Mouse (Mus musculus) hindbrain, postnatal 0 days (tissue): ENCODE data around the gene Arsg. TPM values are rescaled to one million over a fixed set of nuclear protein-coding genes. Genes with fewer than 3 reads are reported as not detected.
"Not testable (repeated sequence)": the region's sequence is repeated elsewhere in the genome, so short reads cannot be mapped to it uniquely, and the experiment has no call there.

ENCODE experiments used
- ATAC-seq: fragments of 200-750 bp; cut with Nextera tagmentation; 2 replicates; pipeline ENCODE4 v1.8.0; 2017; ENCODE audit warnings: mild to moderate bottlenecking, moderate TSS enrichment, moderate library complexity
- DNase-seq: peaks from one replicate; pipeline ENCODE4 v3.0.0-alpha.2; 2015; ENCODE audit warnings: low spot score
- H3K27ac ChIP-seq: fragments of 300-500 bp; sonication (generic); 2 replicates; pipeline ENCODE4 v1.5.1; 2014; ENCODE audit warnings: mild to moderate bottlenecking
- H3K27me3 ChIP-seq: fragments of 300-500 bp; sonication (generic); 2 replicates; pipeline ENCODE4 v1.6.1; 2014; ENCODE audit warnings: low read length, mixed read lengths; ENCODE audit not compliant: insufficient read depth
- H3K36me3 ChIP-seq: fragments of 300-500 bp; sonication (generic); 2 replicates; pipeline ENCODE4 v1.6.1; 2014; ENCODE audit warnings: low read length, mixed read lengths; ENCODE audit not compliant: insufficient read depth
- H3K4me1 ChIP-seq: fragments of 300-500 bp; sonication (generic); 2 replicates; pipeline ENCODE4 v1.6.1; 2014; ENCODE audit warnings: antibody characterized with exemption, low read length, mixed read lengths; ENCODE audit not compliant: insufficient read depth
- H3K4me2 ChIP-seq: fragments of 300-500 bp; sonication (generic); 2 replicates; pipeline ENCODE4 v1.6.1; 2014; ENCODE audit warnings: low read depth, mild to moderate bottlenecking, low read length, moderate library complexity, mixed read lengths
- H3K4me3 ChIP-seq: fragments of 300-500 bp; sonication (generic); 2 replicates; pipeline ENCODE4 v1.5.1; 2014; ENCODE audit warnings: low read length
- H3K9ac ChIP-seq: fragments of 300-500 bp; sonication (generic); replicated peaks from 2 replicates; pipeline ENCODE4 v1.6.1; 2014; ENCODE audit warnings: mild to moderate bottlenecking, low read length, moderate library complexity, mixed read lengths
- H3K9me3 ChIP-seq: fragments of 300-500 bp; sonication (generic); 2 replicates; pipeline ENCODE4 v1.6.1; 2016; ENCODE audit warnings: low read length, mixed read lengths
- CTCF ChIP-seq: IDR thresholded peaks from 2 replicates; pipeline ENCODE4 v1.5.1; 2016; ENCODE audit warnings: antibody characterized with exemption, control low read depth, low read depth
- WGBS: fragments of 180-500 bp; shearing (Covaris S2); extraction: QIAGEN DNeasy Blood & Tissue Kit; methylation state at CpG from one replicate; pipeline ENCODE4 v1.1.7; 2014; 5-methylcytosine and 5-hydroxymethylcytosine counted together
- polyA plus RNA-seq: library from polyadenylated mRNA; unstranded; fragments of >200 nt; fragmentation: Nextera tagmentation; extraction: Ambion mirVana; gene quantifications from 2 replicates; pipeline ENCODE4 v1.2.1, GENCODE M21; 2015
- total RNA-seq: library from RNA; depleted of rRNA; stranded (reverse); fragments of >200 nt; gene quantifications from 2 replicates; pipeline ENCODE4 v1.2.3, GENCODE M21; 2014

The Arsg gene
- total and polyA plus RNA-seq, 2 experiments from 2014 or later = 10.3 to 10.4 TPM

- no peaks in the 10 kb centered on the region for H3K27me3 ChIP-seq
- H3K4me2 ChIP-seq = peak within 1 kb of the TSS; percentile 83
- no peaks in the 10 kb centered on the region; the same call in 1 of the 2 replicates for H3K4me1 ChIP-seq
- H3K36me3 ChIP-seq = no peaks in the 10 kb centered on the region
- H3K9ac ChIP-seq = peak within 1 kb of the TSS; percentile 86
- TF ChIP-seq CTCF = no peak
- no peaks in the 10 kb centered on the region for H3K9me3 ChIP-seq
- peak; percentile 98 for ATAC-seq
- peak; percentile 98 for DNase-seq
- peak within 1 kb of the TSS; percentile 87 for H3K27ac ChIP-seq
- WGBS = under 1% methylated on average over 56 of the region's 58 CpGs
- peak within 1 kb of the TSS; percentile 79 for H3K4me3 ChIP-seq
Measured at GRCm38 (mm10) chr11:109611303-109612149, 138.4 kb downstream of the Arsg start, which contains the start of gene Wipi1. Wipi1 (minus strand) TSS chr11:109611967.

GRCm38 (mm10) chr11:109612871-109613529, 139.8 kb downstream of the Arsg start:
- H3K36me3 ChIP-seq = no peaks in the 10 kb centered on the region
- H3K27ac ChIP-seq = no peak overlapping the region
- H3K4me2 ChIP-seq = no peak overlapping the region
- no peak for TF ChIP-seq CTCF
- no peak for DNase-seq
- no peak for ATAC-seq
- no peaks in the 10 kb centered on the region; the same call in 1 of the 2 replicates for H3K4me1 ChIP-seq
- H3K9ac ChIP-seq = no peak overlapping the region
- H3K4me3 ChIP-seq = no peak overlapping the region
- no peaks in the 10 kb centered on the region for H3K27me3 ChIP-seq
- WGBS = 73% methylated on average over 7 of the region's 7 CpGs
- no peaks in the 10 kb centered on the region for H3K9me3 ChIP-seq

GRCm38 (mm10) chr11:109615286-109615685, 142.1 kb downstream of the Arsg start:
- ATAC-seq (no peak), DNase-seq (no peak)
- 65% methylated on average over 9 of the region's 9 CpGs for WGBS
- Histone ChIP-seq H3K4me2 (no peak overlapping the region), H3K27me3 (no peaks in the 10 kb centered on the region), H3K27ac (no peak overlapping the region), H3K9me3 (no peaks in the 10 kb centered on the region), H3K4me3 (no peak overlapping the region), H3K36me3 (no peaks in the 10 kb centered on the region), H3K4me1 (no peaks in the 10 kb centered on the region; the same call in 1 of the 2 replicates), H3K9ac (no peak overlapping the region)
- TF ChIP-seq CTCF = no peak

GRCm38 (mm10) chr11:109616352-109616751, 143.2 kb downstream of the Arsg start:
- 68% methylated on average over 4 of the region's 4 CpGs for WGBS
- ATAC-seq = no peak
- TF ChIP-seq CTCF = no peak
- Histone ChIP-seq H3K27ac (no peak overlapping the region), H3K4me1 (no peaks in the 10 kb centered on the region), H3K4me3 (no peak overlapping the region), H3K36me3 (no peaks in the 10 kb centered on the region), H3K4me2 (no peak overlapping the region), H3K9me3 (no peaks in the 10 kb centered on the region), H3K27me3 (no peaks in the 10 kb centered on the region), H3K9ac (no peak overlapping the region)
- DNase-seq = no peak

GRCm38 (mm10) chr11:109616766-109617165, 143.6 kb downstream of the Arsg start:
- no peaks in the 10 kb centered on the region for H3K4me1 ChIP-seq
- no peaks in the 10 kb centered on the region for H3K9me3 ChIP-seq
- H3K4me2 ChIP-seq = no peak overlapping the region
- DNase-seq (no peak), ATAC-seq (no peak)
- TF ChIP-seq CTCF = no peak
- no peak overlapping the region for H3K9ac ChIP-seq
- H3K4me3 ChIP-seq = no peak overlapping the region
- no peaks in the 10 kb centered on the region for H3K36me3 ChIP-seq
- 65% methylated on average over 4 of the region's 4 CpGs for WGBS
- no peaks in the 10 kb centered on the region for H3K27me3 ChIP-seq
- H3K27ac ChIP-seq = no peak overlapping the region

- H3K27ac ChIP-seq, H3K9ac ChIP-seq, ATAC-seq, H3K9me3 ChIP-seq, H3K36me3 ChIP-seq, H3K4me1 ChIP-seq, H3K4me2 ChIP-seq, H3K4me3 ChIP-seq, H3K27me3 ChIP-seq: not testable (repeated sequence)
- DNase-seq = peak; percentile 58
- WGBS = 40% methylated on average over 8 of the region's 8 CpGs
- TF ChIP-seq CTCF = peak; percentile 58
Measured at GRCm38 (mm10) chr11:109619055-109619454, 145.9 kb downstream of the Arsg start.

- H3K4me3 ChIP-seq = no peak overlapping the region
- no peak overlapping the region for H3K27ac ChIP-seq
- ATAC-seq (no peak), DNase-seq (no peak)
- no peak overlapping the region for H3K9ac ChIP-seq
- no peaks in the 10 kb centered on the region for H3K27me3 ChIP-seq
- H3K9me3 ChIP-seq = no peaks in the 10 kb centered on the region
- TF ChIP-seq CTCF = no peak
- WGBS = 85% methylated on average over 6 of the region's 6 CpGs
- H3K36me3 ChIP-seq = no peaks in the 10 kb centered on the region
- no peak overlapping the region for H3K4me2 ChIP-seq
- no peaks in the 10 kb centered on the region for H3K4me1 ChIP-seq
Measured at GRCm38 (mm10) chr11:109620356-109620755, 147.2 kb downstream of the Arsg start.
